Mouse (Mus musculus) liver, embryonic 14.5 days (tissue): ENCODE data around the gene Olfr66.

Experiments
- CTCF ChIP-seq: IDR thresholded peaks from 2 replicates; pipeline ENCODE4 v1.5.1; 2016; ENCODE audit warnings: antibody characterized with exemption, low read depth, control low read depth
- EP300 ChIP-seq: IDR thresholded peaks from 2 replicates; pipeline ENCODE4 v1.6.1; 2016; ENCODE audit warnings: antibody characterized with exemption, low read depth

DNA sequence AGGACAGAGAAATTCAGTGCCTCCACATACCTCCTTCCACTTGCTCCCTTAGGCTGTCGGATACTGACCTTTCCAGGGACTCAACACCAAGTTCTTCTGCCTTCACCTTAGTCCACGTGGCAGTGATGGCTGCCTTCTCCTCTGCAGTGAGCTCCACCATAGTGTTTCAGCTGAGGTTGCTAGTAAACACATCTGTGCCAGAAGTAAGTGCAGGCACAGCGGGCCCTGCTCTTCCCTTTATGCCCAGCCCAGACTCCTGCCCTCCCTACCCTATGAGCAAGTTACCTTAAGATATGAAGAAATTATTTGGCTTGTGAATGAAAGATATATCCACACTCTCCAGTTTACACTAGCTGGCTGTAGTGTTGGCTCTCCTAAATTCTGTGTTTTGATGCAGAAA is 45.8 kb downstream of the Olfr66 start, which contains the start of gene Hbb-bh2:
- no peak for TF ChIP-seq CTCF
- no peak for TF ChIP-seq EP300
